Mouse (Mus musculus) bone marrow macrophage, adult 2 months (primary cell): ENCODE results near the gene Ctnna2. TPM values are rescaled to one million over a fixed set of nuclear protein-coding genes. Genes with fewer than 3 reads are reported as not detected.

Experiments used
- H3K27ac ChIP-seq: 2 replicates; pipeline ENCODE4 v1.5.1; 2012; ENCODE audit warnings: low read depth, low read length; ENCODE audit not compliant: insufficient read depth
- H3K4me1 ChIP-seq: 2 replicates; pipeline ENCODE4 v1.6.1; 2012; ENCODE audit warnings: low read length; ENCODE audit not compliant: control insufficient read depth, insufficient read depth
- H3K4me3 ChIP-seq: 2 replicates; pipeline ENCODE4 v1.5.1; 2012; ENCODE audit warnings: mild to moderate bottlenecking, low read length, moderate library complexity; ENCODE audit not compliant: insufficient read depth
- CTCF ChIP-seq: IDR thresholded peaks from 2 replicates; pipeline ENCODE4 v1.5.1; 2012; ENCODE audit warnings: low read depth, mild to moderate bottlenecking, low read length, moderate library complexity
- POLR2A ChIP-seq: IDR thresholded peaks from 2 replicates; pipeline ENCODE4 v1.6.1; 2012; ENCODE audit warnings: mild to moderate bottlenecking, low read depth, low read length, borderline replicate concordance
- polyA plus RNA-seq: library from polyadenylated mRNA; stranded (reverse); fragments of >200 nt; gene quantifications from 2 replicates; pipeline ENCODE4 v1.2.4, GENCODE M21; 2012; ENCODE audit not compliant: missing spikeins, insufficient read depth, insufficient read length

Gene Ctnna2
- polyA plus RNA-seq, 1 experiment = not detected

GRCm38 (mm10) chr6:77628573-77629192, 350.8 kb downstream of the Ctnna2 start:
- Histone ChIP-seq H3K4me3 (no peak overlapping the region), H3K4me1 (no peaks in the 10 kb centered on the region), H3K27ac (no peak overlapping the region)
- TF ChIP-seq POLR2A = no peak

- no peak overlapping the region for H3K4me3 ChIP-seq
- H3K27ac ChIP-seq = no peak overlapping the region
- TF ChIP-seq CTCF = no peak
- TF ChIP-seq POLR2A = no peak
- no peaks in the 10 kb centered on the region for H3K4me1 ChIP-seq
Measured at GRCm38 (mm10) chr6:77604642-77605392, 374.7 kb downstream of the Ctnna2 start.

GRCm38 (mm10) chr6:77603914-77604313, 375.6 kb downstream of the Ctnna2 start:
- TF ChIP-seq POLR2A (no peak), CTCF (no peak)

GRCm38 (mm10) chr6:77599244-77599643, 380.3 kb downstream of the Ctnna2 start:
- H3K4me1 ChIP-seq = no peaks in the 10 kb centered on the region
- TF ChIP-seq POLR2A (no peak), CTCF (no peak)
- H3K4me3 ChIP-seq = no peak overlapping the region
- H3K27ac ChIP-seq = no peak overlapping the region

More at GRCm38 (mm10) chr6:77603914-77604313, 375.6 kb downstream of the Ctnna2 start:
- no peaks in the 10 kb centered on the region for H3K4me1 ChIP-seq
- no peak overlapping the region for H3K4me3 ChIP-seq
- no peak overlapping the region for H3K27ac ChIP-seq

- H3K4me1 ChIP-seq = no peaks in the 10 kb centered on the region
- no peak for TF ChIP-seq CTCF
- no peak for TF ChIP-seq POLR2A
- H3K4me3 ChIP-seq = no peak overlapping the region
- H3K27ac ChIP-seq = no peak overlapping the region
Measured at GRCm38 (mm10) chr6:77582568-77582967, 396.9 kb downstream of the Ctnna2 start.

- H3K4me1 ChIP-seq = no peaks in the 10 kb centered on the region
Measured at GRCm38 (mm10) chr6:77580926-77581325, 398.6 kb downstream of the Ctnna2 start.

GRCm38 (mm10) chr6:77578612-77579011, 400.9 kb downstream of the Ctnna2 start:
- no peak for TF ChIP-seq CTCF
- TF ChIP-seq POLR2A = no peak
- no peak overlapping the region for H3K4me3 ChIP-seq
- H3K4me1 ChIP-seq = no peaks in the 10 kb centered on the region
- H3K27ac ChIP-seq = no peak overlapping the region

More at GRCm38 (mm10) chr6:77580926-77581325, 398.6 kb downstream of the Ctnna2 start:
- H3K27ac ChIP-seq = no peak overlapping the region
- no peak for TF ChIP-seq POLR2A
- no peak for TF ChIP-seq CTCF
- no peak overlapping the region for H3K4me3 ChIP-seq

- no peak overlapping the region for H3K27ac ChIP-seq
- H3K4me3 ChIP-seq = no peak overlapping the region
- no peak for TF ChIP-seq POLR2A
- TF ChIP-seq CTCF = no peak
Measured at GRCm38 (mm10) chr6:77577585-77577984, 401.9 kb downstream of the Ctnna2 start.

GRCm38 (mm10) chr6:77572614-77573013, 406.9 kb downstream of the Ctnna2 start:
- no peak for TF ChIP-seq POLR2A
- TF ChIP-seq CTCF = no peak
- no peak overlapping the region for H3K27ac ChIP-seq
- H3K4me1 ChIP-seq = no peaks in the 10 kb centered on the region
- H3K4me3 ChIP-seq = no peak overlapping the region

More at GRCm38 (mm10) chr6:77577585-77577984, 401.9 kb downstream of the Ctnna2 start:
- no peaks in the 10 kb centered on the region for H3K4me1 ChIP-seq

GRCm38 (mm10) chr6:77569851-77570250, 409.6 kb downstream of the Ctnna2 start:
- H3K4me3 ChIP-seq = no peak overlapping the region
- no peak for TF ChIP-seq POLR2A
- TF ChIP-seq CTCF = no peak
- H3K4me1 ChIP-seq = no peaks in the 10 kb centered on the region
- no peak overlapping the region for H3K27ac ChIP-seq
